Mouse (Mus musculus): Measurements from ENCODE around the gene Zfp511. TPM values are rescaled to one million over a fixed set of nuclear protein-coding genes. Genes with fewer than 3 reads are reported as not detected.
A peak's percentile ranks its signal among the peaks of the same experiment; 100 is the strongest.

Zfp511 gene
- polyA plus RNA-seq, 1 experiment from 2014 or later, result 34.1 TPM

- H3K9ac ChIP-seq (ENCODE audit: low read length), result peak overlapping the region; percentile 93; the same call in 1 of the 2 replicates
Measured at GRCm38 (mm10) chr7:140037171-140037555, 972 bp downstream of the Zfp511 start.

GRCm38 (mm10) chr7:140042728-140043127 is 6.5 kb downstream of the Zfp511 start:
- peaks cover 32% of the 10 kb centered on the region for H3K27me3 ChIP-seq (ENCODE audit: control insufficient read depth, insufficient read depth, low read length)

More at GRCm38 (mm10) chr7:140037171-140037555, 972 bp downstream of the Zfp511 start:
- no peak for ATAC-seq (ENCODE audit: insufficient read depth, low FRiP score)
- Histone ChIP-seq H3K4me2 (ENCODE audit: low read depth, low read length) (peak overlapping the region; percentile 97), H3K27ac (ENCODE audit: low read length) (no peak overlapping the region), H3K4me1 (ENCODE audit: control insufficient read depth, insufficient read depth, low read length) (peaks cover 18% of the 10 kb centered on the region), H3K9me3 (replicated peaks; ENCODE audit: control insufficient read depth, low read length) (no peaks in the 10 kb centered on the region), H3K4me3 (replicated peaks; ENCODE audit: low read length) (peak overlapping the region; percentile 88), H3K27me3 (ENCODE audit: control insufficient read depth, insufficient read depth, low read length) (no peaks in the 10 kb centered on the region), H3K36me3 (ENCODE audit: control insufficient read depth, insufficient read depth, low read length) (peaks cover 6% of the 10 kb centered on the region; the same call in 1 of the 2 replicates)
- WGBS, result 35% methylated on average over 3 of the region's 3 CpGs

GRCm38 (mm10) chr7:140045546-140045945 is 9.4 kb downstream of the Zfp511 start:
- Histone ChIP-seq H3K4me1 (ENCODE audit: control insufficient read depth, insufficient read depth, low read length) (peaks cover 18% of the 10 kb centered on the region), H3K27ac (ENCODE audit: low read length) (no peak overlapping the region), H3K4me2 (ENCODE audit: low read depth, low read length) (no peak overlapping the region), H3K27me3 (ENCODE audit: control insufficient read depth, insufficient read depth, low read length) (peaks cover 59% of the 10 kb centered on the region), H3K9me3 (replicated peaks; ENCODE audit: control insufficient read depth, low read length) (no peaks in the 10 kb centered on the region), H3K36me3 (ENCODE audit: control insufficient read depth, insufficient read depth, low read length) (peaks cover 5% of the 10 kb centered on the region; the same call in 1 of the 2 replicates), H3K9ac (ENCODE audit: low read length) (no peak overlapping the region), H3K4me3 (replicated peaks; ENCODE audit: low read length) (no peak overlapping the region)
- WGBS, result 71% methylated on average over 4 of the region's 4 CpGs
- no peak for ATAC-seq (ENCODE audit: insufficient read depth, low FRiP score)

More at GRCm38 (mm10) chr7:140042728-140043127, 6.5 kb downstream of the Zfp511 start:
- Histone ChIP-seq H3K9ac (ENCODE audit: low read length) (no peak overlapping the region), H3K4me2 (ENCODE audit: low read depth, low read length) (no peak overlapping the region), H3K36me3 (ENCODE audit: control insufficient read depth, insufficient read depth, low read length) (peaks cover 6% of the 10 kb centered on the region; the same call in 1 of the 2 replicates), H3K4me3 (replicated peaks; ENCODE audit: low read length) (no peak overlapping the region), H3K4me1 (ENCODE audit: control insufficient read depth, insufficient read depth, low read length) (peaks cover 3% of the 10 kb centered on the region; the same call in 1 of the 2 replicates), H3K27ac (ENCODE audit: low read length) (no peak overlapping the region), H3K9me3 (replicated peaks; ENCODE audit: control insufficient read depth, low read length) (no peaks in the 10 kb centered on the region)
- ATAC-seq (ENCODE audit: insufficient read depth, low FRiP score), result no peak
- 55% methylated on average over 3 of the region's 3 CpGs for WGBS

- Histone ChIP-seq H3K4me1 (ENCODE audit: control insufficient read depth, insufficient read depth, low read length) (peaks cover 18% of the 10 kb centered on the region), H3K27me3 (ENCODE audit: control insufficient read depth, insufficient read depth, low read length) (peaks cover 76% of the 10 kb centered on the region), H3K9ac (ENCODE audit: low read length) (0 out of 2 replicates have a peak overlapping the region, but pooled peaks have one; percentile 32), H3K4me2 (ENCODE audit: low read depth, low read length) (peak overlapping the region; percentile 71), H3K27ac (ENCODE audit: low read length) (no peak overlapping the region), H3K36me3 (ENCODE audit: control insufficient read depth, insufficient read depth, low read length) (no peaks in the 10 kb centered on the region), H3K4me3 (replicated peaks; ENCODE audit: low read length) (peak overlapping the region; percentile 45), H3K9me3 (replicated peaks; ENCODE audit: control insufficient read depth, low read length) (no peaks in the 10 kb centered on the region)
- WGBS, result under 1% methylated on average over 33 of the region's 33 CpGs
- no peak for ATAC-seq (ENCODE audit: insufficient read depth, low FRiP score)
Measured at GRCm38 (mm10) chr7:140047811-140048311, 11.7 kb downstream of the Zfp511 start.

GRCm38 (mm10) chr7:140048361-140049114 is 12.3 kb downstream of the Zfp511 start, which contains the start of gene Msx3:
Gene Msx3, minus strand, starts transcription at chr7:140049089.
- Histone ChIP-seq H3K9ac (ENCODE audit: low read length) (0 out of 2 replicates have a peak within 1 kb of the TSS, but pooled peaks have one; percentile 12), H3K36me3 (ENCODE audit: control insufficient read depth, insufficient read depth, low read length) (no peaks in the 10 kb centered on the region), H3K27ac (ENCODE audit: low read length) (no peak within 1 kb of the TSS), H3K9me3 (replicated peaks; ENCODE audit: control insufficient read depth, low read length) (no peaks in the 10 kb centered on the region), H3K4me1 (ENCODE audit: control insufficient read depth, insufficient read depth, low read length) (peaks cover 18% of the 10 kb centered on the region), H3K4me3 (replicated peaks; ENCODE audit: low read length) (peak within 1 kb of the TSS; percentile 45), H3K4me2 (ENCODE audit: low read depth, low read length) (peak within 1 kb of the TSS; percentile 71), H3K27me3 (ENCODE audit: control insufficient read depth, insufficient read depth, low read length) (peaks cover 76% of the 10 kb centered on the region)
- WGBS, result 1% methylated on average over 56 of the region's 56 CpGs
- peak; percentile 39; the same call in 1 of the 2 replicates for ATAC-seq (ENCODE audit: insufficient read depth, low FRiP score)

GRCm38 (mm10) chr7:140049115-140049689 is 13.0 kb downstream of the Zfp511 start:
- ATAC-seq (ENCODE audit: insufficient read depth, low FRiP score), result peak; percentile 60; the same call in 1 of the 2 replicates
- WGBS, result under 1% methylated on average over 34 of the region's 34 CpGs
- Histone ChIP-seq H3K4me1 (ENCODE audit: control insufficient read depth, insufficient read depth, low read length) (peaks cover 18% of the 10 kb centered on the region), H3K9me3 (replicated peaks; ENCODE audit: control insufficient read depth, low read length) (no peaks in the 10 kb centered on the region), H3K4me2 (ENCODE audit: low read depth, low read length) (peak overlapping the region; percentile 71), H3K9ac (ENCODE audit: low read length) (0 out of 2 replicates have a peak overlapping the region, but pooled peaks have one; percentile 12), H3K36me3 (ENCODE audit: control insufficient read depth, insufficient read depth, low read length) (no peaks in the 10 kb centered on the region), H3K27me3 (ENCODE audit: control insufficient read depth, insufficient read depth, low read length) (peaks cover 79% of the 10 kb centered on the region), H3K27ac (ENCODE audit: low read length) (no peak overlapping the region), H3K4me3 (replicated peaks; ENCODE audit: low read length) (peak overlapping the region; percentile 45)

GRCm38 (mm10) chr7:140054124-140054523 is 17.9 kb downstream of the Zfp511 start:
- WGBS, result 78% methylated on average over 4 of the region's 4 CpGs
- Histone ChIP-seq H3K4me1 (ENCODE audit: control insufficient read depth, insufficient read depth, low read length) (peaks cover 11% of the 10 kb centered on the region), H3K4me2 (ENCODE audit: low read depth, low read length) (no peak overlapping the region), H3K27ac (ENCODE audit: low read length) (no peak overlapping the region), H3K36me3 (ENCODE audit: control insufficient read depth, insufficient read depth, low read length) (no peaks in the 10 kb centered on the region), H3K27me3 (ENCODE audit: control insufficient read depth, insufficient read depth, low read length) (peaks cover 57% of the 10 kb centered on the region), H3K9me3 (replicated peaks; ENCODE audit: control insufficient read depth, low read length) (no peaks in the 10 kb centered on the region), H3K4me3 (replicated peaks; ENCODE audit: low read length) (no peak overlapping the region), H3K9ac (ENCODE audit: low read length) (no peak overlapping the region)
- no peak for ATAC-seq (ENCODE audit: insufficient read depth, low FRiP score)

GRCm38 (mm10) chr7:140057413-140058407 is 21.5 kb downstream of the Zfp511 start:
- ATAC-seq (ENCODE audit: insufficient read depth, low FRiP score), result no peak
- 3% methylated on average over 53 of the region's 53 CpGs for WGBS
- H3K27me3 ChIP-seq (ENCODE audit: control insufficient read depth, insufficient read depth, low read length), result peaks cover 58% of the 10 kb centered on the region

More at GRCm38 (mm10) chr7:140057413-140058407, 21.5 kb downstream of the Zfp511 start:
- peaks cover 12% of the 10 kb centered on the region; the same call in 1 of the 2 replicates for H3K4me1 ChIP-seq (ENCODE audit: control insufficient read depth, insufficient read depth, low read length)
- peak overlapping the region; percentile 81 for H3K4me2 ChIP-seq (ENCODE audit: low read depth, low read length)
- no peaks in the 10 kb centered on the region for H3K9me3 ChIP-seq (replicated peaks; ENCODE audit: control insufficient read depth, low read length)
- H3K27ac ChIP-seq (ENCODE audit: low read length), result no peak overlapping the region
- H3K4me3 ChIP-seq (replicated peaks; ENCODE audit: low read length), result peak overlapping the region; percentile 41
- H3K36me3 ChIP-seq (ENCODE audit: control insufficient read depth, insufficient read depth, low read length), result no peaks in the 10 kb centered on the region
- H3K9ac ChIP-seq (ENCODE audit: low read length), result peak overlapping the region; percentile 60
